Mouse (Mus musculus) heart, postnatal 0 days (tissue): Measurements from ENCODE around the gene Ubxn11.

Experiments used
- CTCF ChIP-seq: IDR thresholded peaks from 2 replicates; pipeline ENCODE4 v1.5.1; 2016; ENCODE audit warnings: antibody characterized with exemption, control low read depth, low read depth
- EP300 ChIP-seq: IDR thresholded peaks from 2 replicates; pipeline ENCODE4 v1.6.1; 2016; ENCODE audit warnings: antibody characterized with exemption, low read depth

DNA sequence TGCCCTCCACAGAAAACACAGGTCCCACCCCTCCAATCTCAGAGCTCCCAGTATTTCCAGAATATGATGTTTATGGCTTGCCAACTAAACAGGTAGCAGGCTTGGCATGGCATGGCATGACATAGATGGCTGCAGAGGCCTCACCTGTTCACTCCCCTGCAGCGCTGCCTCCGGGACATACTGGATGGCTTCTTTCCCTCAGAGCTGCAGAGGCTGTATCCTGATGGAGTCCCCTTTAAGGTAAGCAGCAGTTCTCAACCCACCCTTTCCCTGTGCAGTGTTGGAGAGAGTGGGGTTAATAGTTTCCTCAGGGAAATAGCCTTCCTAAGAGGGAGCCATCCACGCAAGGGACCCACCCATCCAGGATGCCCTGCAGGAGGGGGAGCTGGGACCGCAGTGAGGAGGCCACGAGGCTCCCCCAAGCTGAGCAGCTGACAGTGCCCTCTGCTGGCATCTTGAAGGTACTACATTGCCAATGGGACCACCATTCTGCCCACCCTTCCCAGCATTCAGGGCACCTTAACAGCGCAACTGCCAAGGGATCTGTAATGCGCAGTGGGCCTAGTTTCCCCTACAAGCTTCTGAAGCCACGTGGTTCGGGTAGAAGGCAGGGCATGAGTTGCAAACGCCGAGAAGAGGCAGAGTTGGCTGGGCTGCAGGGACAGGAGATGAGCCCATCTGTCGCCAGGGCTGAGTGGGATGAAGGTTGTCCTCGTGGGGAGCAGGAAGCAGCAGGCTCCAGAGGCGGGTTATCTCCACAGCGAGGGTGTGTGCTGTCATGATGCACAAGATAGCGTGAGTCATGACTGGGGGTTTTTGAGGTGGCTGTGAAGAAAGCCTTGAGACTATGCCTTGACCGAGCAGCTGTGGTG, 21.5 kb downstream of the Ubxn11 start:
- TF ChIP-seq CTCF: peak; percentile 80
- no peak for TF ChIP-seq EP300
